Mouse (Mus musculus) ES-E14 (cell line): ENCODE results near the gene Tia1. TPM values are rescaled to one million over a fixed set of nuclear protein-coding genes. Genes with fewer than 3 reads are reported as not detected.

ENCODE experiments used
- DNase-seq: peaks from one replicate; pipeline ENCODE4 v3.0.0-alpha.2; 2013; ENCODE audit warnings: low read depth, low spot score
- H3K27ac ChIP-seq: 2 replicates; pipeline ENCODE4 v1.5.1; 2012; ENCODE audit warnings: low read depth, mild to moderate bottlenecking, low read length, moderate library complexity, mixed read lengths; ENCODE audit not compliant: poor library complexity, insufficient read depth, severe bottlenecking
- H3K36me3 ChIP-seq: 2 replicates; pipeline ENCODE4 v1.6.1; 2012; ENCODE audit warnings: mild to moderate bottlenecking, low read length, moderate library complexity, mixed read lengths; ENCODE audit not compliant: control insufficient read depth, poor library complexity, insufficient read depth, severe bottlenecking
- H3K4me1 ChIP-seq, 2 experiments: fragments of 150-350 bp in 1 of 2; sonication (generic) in 1 of 2; 2 replicates each; pipeline ENCODE4 v1.6.1; 2012; ENCODE audit warnings: low read length in 2 of 2, mild to moderate bottlenecking in 1 of 2, mixed read lengths in 1 of 2; ENCODE audit not compliant: control insufficient read depth in 2 of 2, insufficient read depth in 2 of 2, poor library complexity in 1 of 2
- H3K4me3 ChIP-seq, 2 experiments: fragments of 150-350 bp in 1 of 2; sonication (generic) in 1 of 2; 2 replicates each; pipeline ENCODE4 v1.5.1; 2012; ENCODE audit warnings: low read length in 2 of 2, low read depth in 1 of 2, mild to moderate bottlenecking in 1 of 2, mixed read lengths in 1 of 2; ENCODE audit not compliant: insufficient read depth in 1 of 2, poor library complexity in 1 of 2, severe bottlenecking in 1 of 2
- H3K9ac ChIP-seq: 2 replicates; pipeline ENCODE4 v1.6.1; 2012; ENCODE audit warnings: low read depth, mild to moderate bottlenecking, low read length, mixed read lengths; ENCODE audit not compliant: poor library complexity, insufficient read depth, severe bottlenecking
- H3K9me3 ChIP-seq: fragments of 150-350 bp; sonication (generic); 2 replicates; pipeline ENCODE4 v1.6.1; 2012; ENCODE audit warnings: low read depth, mild to moderate bottlenecking, low read length; ENCODE audit not compliant: control insufficient read depth, insufficient read depth
- CHD2 ChIP-seq: IDR thresholded peaks from 2 replicates; pipeline ENCODE4 v1.6.1; 2014; ENCODE audit warnings: mild to moderate bottlenecking, low read depth, low read length, inconsistent platforms
- HCFC1 ChIP-seq: IDR thresholded peaks from 2 replicates; pipeline ENCODE4 v1.6.1; 2012; ENCODE audit warnings: low read length, inconsistent platforms, borderline replicate concordance; ENCODE audit not compliant: insufficient read depth
- MAFK ChIP-seq: IDR thresholded peaks from 2 replicates; pipeline ENCODE4 v1.6.1; 2014; ENCODE audit warnings: mild to moderate bottlenecking, low read depth, low read length, inconsistent platforms; ENCODE audit not compliant: insufficient read depth
- ZC3H11A ChIP-seq: IDR thresholded peaks from 2 replicates; pipeline ENCODE4 v1.6.1; 2012; ENCODE audit warnings: low read depth, mild to moderate bottlenecking, inconsistent platforms, low read length, borderline replicate concordance
- ZNF384 ChIP-seq: IDR thresholded peaks from 2 replicates; pipeline ENCODE4 v1.6.1; 2012; ENCODE audit warnings: low read depth, low read length, inconsistent platforms
- in situ Hi-C, 2 experiments: fragments of 600-800 bp; cut with MboI; formaldehyde crosslinking; loops; one replicate each; pipeline ENCODE4 v1.15.1; 2025; ENCODE audit warnings: low sequenced_read_pairs in 2 of 2, inconsistent platforms in 1 of 2; ENCODE audit not compliant: unreplicated experiment in 2 of 2
- total RNA-seq: library from RNA; depleted of rRNA; stranded (reverse); fragments of 300-350 nt; gene quantifications from 2 replicates; pipeline ENCODE4 v1.2.3, GENCODE M21; 2012

The Tia1 gene
- total RNA-seq, 1 experiment, result 46.1 TPM

- in situ Hi-C loops, result no loop called here
- Histone ChIP-seq H3K9ac (peak overlapping the region; percentile 90), H3K4me3 (peak overlapping the region; percentile 65 to 70), H3K36me3 (peaks cover 4% of the 10 kb centered on the region), H3K27ac (peak overlapping the region; percentile 93), H3K4me1 (peaks cover 5 to 7% of the 10 kb centered on the region in 2 experiments; a peak in 2 of 4 replicates), H3K9me3 (no peaks in the 10 kb centered on the region)
- TF ChIP-seq ZC3H11A (no peak), ZNF384 (no peak), MAFK (no peak), CHD2 (no peak), HCFC1 (no peak)
- DNase-seq, result no peak
Observed at GRCm38 (mm10) chr6:86471760-86472099, 67.7 kb downstream of the Tia1 start.

- H3K4me1 ChIP-seq, result peaks cover 5% of the 10 kb centered on the region in 2 experiments; a peak in 1 of 4 replicates
- peak overlapping the region; percentile 74 for H3K4me3 ChIP-seq
- peak; percentile 96 for DNase-seq
- H3K36me3 ChIP-seq, result peaks cover 2% of the 10 kb centered on the region; the same call in 1 of the 2 replicates
- peak overlapping the region; percentile 93 for H3K27ac ChIP-seq
- peak; percentile 24; the same call in 1 of the 2 replicates for TF ChIP-seq CHD2
- no peak for TF ChIP-seq ZC3H11A
- TF ChIP-seq HCFC1, result peak; percentile 76
- TF ChIP-seq ZNF384, result no peak
- TF ChIP-seq MAFK, result no peak
- peak overlapping the region; percentile 90 for H3K9ac ChIP-seq
- no peaks in the 10 kb centered on the region for H3K9me3 ChIP-seq
- in situ Hi-C loops, result no loop called here
Observed at GRCm38 (mm10) chr6:86472100-86472955, 68.3 kb downstream of the Tia1 start.

- TF ChIP-seq ZNF384, result no peak
- Histone ChIP-seq H3K9ac (peak overlapping the region; percentile 79), H3K36me3 (peaks cover 2% of the 10 kb centered on the region; the same call in 1 of the 2 replicates), H3K4me1 (peaks cover 5% of the 10 kb centered on the region in 2 experiments; a peak in 1 of 4 replicates), H3K4me3 (peak overlapping the region; percentile 74), H3K9me3 (no peaks in the 10 kb centered on the region), H3K27ac (peak overlapping the region; percentile 88)
- in situ Hi-C loops, result no loop called here
- no peak for DNase-seq
Observed at GRCm38 (mm10) chr6:86473077-86473476, 69.1 kb downstream of the Tia1 start.

GRCm38 (mm10) chr6:86474072-86474471 lies 70.1 kb downstream of the Tia1 start:
- DNase-seq, result no peak
- H3K9me3 ChIP-seq, result no peaks in the 10 kb centered on the region
- in situ Hi-C loops, result no loop called here
- H3K27ac ChIP-seq, result no peak overlapping the region
- peak overlapping the region; percentile 17; the same call in 1 of the 2 replicates for H3K9ac ChIP-seq
- peaks cover 5% of the 10 kb centered on the region in 2 experiments; a peak in 1 of 4 replicates for H3K4me1 ChIP-seq
- H3K36me3 ChIP-seq, result peaks cover 2% of the 10 kb centered on the region; the same call in 1 of the 2 replicates
- TF ChIP-seq CHD2 (no peak), ZNF384 (no peak)
- no peak overlapping the region for H3K4me3 ChIP-seq
